Mouse (Mus musculus) ES-E14 (cell line): Measurements from ENCODE around the gene Atl1.

Experiments
- CHD2 ChIP-seq: IDR thresholded peaks from 2 replicates; pipeline ENCODE4 v1.6.1; 2014; ENCODE audit warnings: mild to moderate bottlenecking, low read depth, low read length, inconsistent platforms
- ZC3H11A ChIP-seq: IDR thresholded peaks from 2 replicates; pipeline ENCODE4 v1.6.1; 2012; ENCODE audit warnings: low read depth, mild to moderate bottlenecking, inconsistent platforms, low read length, borderline replicate concordance
- ZNF384 ChIP-seq: IDR thresholded peaks from 2 replicates; pipeline ENCODE4 v1.6.1; 2012; ENCODE audit warnings: low read depth, low read length, inconsistent platforms

DNA sequence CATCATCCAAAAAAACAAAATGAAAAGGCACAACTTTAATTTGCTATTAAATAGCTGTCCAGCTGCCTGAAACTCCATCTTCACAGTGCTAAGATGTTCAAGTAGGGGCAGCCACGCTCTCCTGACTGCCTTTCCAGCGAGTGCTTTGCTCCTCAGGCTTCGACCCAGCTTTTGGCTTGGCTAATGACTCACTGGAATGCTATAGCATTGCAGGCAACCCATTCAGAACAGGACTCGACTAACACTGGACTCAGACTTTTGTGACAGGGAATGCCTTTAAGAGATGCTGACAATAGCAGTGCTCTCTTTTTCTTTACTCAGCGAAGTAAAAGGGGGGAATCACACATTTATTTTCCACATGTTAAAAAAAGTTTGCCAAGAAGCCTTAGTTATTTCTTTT, 119.3 kb downstream of the Atl1 start:
- TF ChIP-seq CHD2 (no peak), ZC3H11A (no peak), ZNF384 (no peak)
